Mouse (Mus musculus): ENCODE measurements at regions not wholly inside any gene's neighbourhood (a gene's known extent, or its start where the extent isn't known, plus 50 kb on each side); places are given as distances from the start of the nearest gene placed in this dataset.

GRCm38 (mm10) chr14:71359581-71359980 lies 759.9 kb upstream of the Fam160b2 start:
- no peak for DNase-seq (ENCODE audit: low read depth, low spot score)

GRCm38 (mm10) chr14:71338219-71338618 lies 738.6 kb upstream of the Fam160b2 start:
- DNase-seq (ENCODE audit: low read depth, low spot score): peak; percentile 2

- no peak for DNase-seq (ENCODE audit: low read depth, low spot score)
These were observed 737.3 kb upstream of the Fam160b2 start for GRCm38 (mm10) chr14:71336906-71337305.

GRCm38 (mm10) chr14:71334022-71334421 lies 734.4 kb upstream of the Fam160b2 start:
- DNase-seq (ENCODE audit: low read depth, low spot score): no peak

- no peak for DNase-seq (ENCODE audit: low read depth, low spot score)
These were observed 730.4 kb upstream of the Fam160b2 start for GRCm38 (mm10) chr14:71329862-71330630.

GRCm38 (mm10) chr14:71327621-71328020 lies 728.0 kb upstream of the Fam160b2 start:
- no peak for DNase-seq (ENCODE audit: low read depth, low spot score)

- DNase-seq (ENCODE audit: low read depth, low spot score): no peak
These were observed 727.0 kb upstream of the Fam160b2 start for GRCm38 (mm10) chr14:71326521-71327105.

GRCm38 (mm10) chr14:71315228-71315627 lies 715.6 kb upstream of the Fam160b2 start:
- DNase-seq (ENCODE audit: low read depth, low spot score): no peak

GRCm38 (mm10) chr14:71299755-71300154 lies 700.1 kb upstream of the Fam160b2 start:
- no peak for DNase-seq (ENCODE audit: low read depth, low spot score)

GRCm38 (mm10) chr14:71281568-71281967 lies 681.9 kb upstream of the Fam160b2 start:
- no peak for DNase-seq (ENCODE audit: low read depth, low spot score)

- DNase-seq (ENCODE audit: low read depth, low spot score): no peak
These were observed 676.7 kb upstream of the Fam160b2 start for GRCm38 (mm10) chr14:71276309-71276791.

- no peak for DNase-seq (ENCODE audit: low read depth, low spot score)
These were observed 672.8 kb upstream of the Fam160b2 start for GRCm38 (mm10) chr14:71272470-71272869.

GRCm38 (mm10) chr14:71257650-71258049 lies 658.0 kb upstream of the Fam160b2 start:
- DNase-seq (ENCODE audit: low read depth, low spot score): no peak

GRCm38 (mm10) chr14:71254207-71254606 lies 654.6 kb upstream of the Fam160b2 start:
- DNase-seq (ENCODE audit: low read depth, low spot score): no peak

- DNase-seq (ENCODE audit: low read depth, low spot score): no peak
These were observed 652.5 kb upstream of the Fam160b2 start for GRCm38 (mm10) chr14:71252136-71252535.

GRCm38 (mm10) chr14:71251116-71251515 lies 651.5 kb upstream of the Fam160b2 start:
- no peak for DNase-seq (ENCODE audit: low read depth, low spot score)

- no peak for DNase-seq (ENCODE audit: low read depth, low spot score)
These were observed 649.8 kb upstream of the Fam160b2 start for GRCm38 (mm10) chr14:71249387-71249965.

GRCm38 (mm10) chr14:71248534-71248933 lies 648.9 kb upstream of the Fam160b2 start:
- DNase-seq (ENCODE audit: low read depth, low spot score): no peak

GRCm38 (mm10) chr14:71241655-71242390 lies 642.2 kb upstream of the Fam160b2 start:
- no peak for DNase-seq (ENCODE audit: low read depth, low spot score)

GRCm38 (mm10) chr14:71236192-71236591 lies 636.6 kb upstream of the Fam160b2 start:
- DNase-seq (ENCODE audit: low read depth, low spot score): no peak

GRCm38 (mm10) chr14:71234900-71235299 lies 635.3 kb upstream of the Fam160b2 start:
- no peak for DNase-seq (ENCODE audit: low read depth, low spot score)

- DNase-seq (ENCODE audit: low read depth, low spot score): no peak
These were observed 634.6 kb upstream of the Fam160b2 start for GRCm38 (mm10) chr14:71234276-71234675.
